28 mouse cellular contexts compared by ENCODE assay signal in genomic region chr9:47579464-47579863, GRCm38 (mm10).
"Had no signal": no experiment of that assay in that cellular context is flagged by ENCODE, and none has a peak within 500 bp of the region (broad histone marks: within the 10 kb centered on the region; RNA-seq: fewer than 3 reads in every experiment).

No protein-coding gene starts in this region.

- DNase-seq: kidney, adult 18-20 months; kidney, adult 9 months; kidney, postnatal 14 days; kidney, postnatal 4 days; layer of hippocampus, adult 9-11 months; left cerebral cortex, postnatal 4 days; liver; lung, adult 18-20 months; lung, postnatal 10 days; lung, postnatal 36 days; retina, postnatal 1 day; right cerebral cortex, postnatal 14 days; right cerebral cortex, postnatal 4 days; spleen, adult 18-20 months; thymus, adult 2 months; thymus, postnatal 14 days; thymus, postnatal 4 days had no signal

- H3K9ac ChIP-seq: limb, embryonic 13.5 days; liver, embryonic 12.5 days; liver, embryonic 15.5 days; lung, embryonic 15.5 days; midbrain, embryonic 13.5 days; neural tube, embryonic 13.5 days had no signal

- H3K4me1 ChIP-seq: liver, embryonic 12.5 days; liver, embryonic 15.5 days; megakaryocyte, embryonic 14.5 days had no signal

- H3K4me3 ChIP-seq: limb, embryonic 13.5 days; liver, embryonic 12.5 days; liver, embryonic 15.5 days; lung, embryonic 15.5 days; megakaryocyte, embryonic 14.5 days; midbrain, embryonic 10.5 days; midbrain, embryonic 13.5 days; myocyte; neural tube, embryonic 13.5 days had no signal

- H3K27ac ChIP-seq: limb, embryonic 13.5 days; liver, embryonic 12.5 days; liver, embryonic 15.5 days; lung, embryonic 15.5 days; midbrain, embryonic 10.5 days; midbrain, embryonic 13.5 days; neural tube, embryonic 13.5 days; stomach, postnatal 0 days had no signal

- H3K9me3 ChIP-seq: limb, embryonic 13.5 days; liver, embryonic 12.5 days; liver, embryonic 15.5 days; lung, embryonic 15.5 days; megakaryocyte, embryonic 14.5 days; midbrain, embryonic 10.5 days; midbrain, embryonic 13.5 days; neural tube, embryonic 13.5 days had no signal

- H3K27me3 ChIP-seq: liver, embryonic 12.5 days; liver, embryonic 15.5 days; lung, embryonic 15.5 days; megakaryocyte, embryonic 14.5 days; midbrain, embryonic 13.5 days; neural tube, embryonic 13.5 days had no signal

- ATAC-seq: liver, embryonic 12.5 days; midbrain, embryonic 13.5 days; midbrain, embryonic 16.5 days had no signal

- H3K36me3 ChIP-seq: limb, embryonic 13.5 days; liver, embryonic 12.5 days; liver, embryonic 15.5 days; lung, embryonic 15.5 days; midbrain, embryonic 10.5 days; midbrain, embryonic 13.5 days; neural tube, embryonic 13.5 days had no signal
